Mouse (Mus musculus): ENCODE data around the gene Osr1. TPM values are rescaled to one million over a fixed set of nuclear protein-coding genes. Genes with fewer than 3 reads are reported as not detected.
A peak's percentile ranks its signal among the peaks of the same experiment; 100 is the strongest.

Gene Osr1
- total RNA-seq, 2 experiments from 2014 or later, result 2.3 to 3.6 TPM

DNA sequence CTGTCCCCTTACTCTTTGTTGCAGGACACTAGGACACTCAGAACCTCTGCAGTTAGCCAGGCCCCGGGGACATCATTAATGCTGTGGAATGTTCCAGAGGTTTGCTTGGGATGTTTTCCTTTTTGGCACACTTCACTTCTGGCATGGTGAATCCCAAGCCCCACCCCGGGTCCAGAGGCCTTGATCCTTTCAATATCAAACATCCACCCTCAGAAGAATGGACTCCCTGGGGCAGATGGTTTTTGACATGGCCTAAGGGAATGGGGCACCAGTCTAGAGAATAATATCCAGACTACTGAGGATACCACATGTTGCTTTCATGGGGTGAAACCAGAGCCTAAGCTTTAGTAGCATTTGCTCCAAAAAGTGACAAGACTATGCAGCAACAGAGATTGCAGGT lies 13.5 kb downstream of the Osr1 start:
- intact Hi-C loops (cut with DNase I), result no loop called here
- no peak for DNase-seq (ENCODE audit: low spot score in 2 of 2)

DNA sequence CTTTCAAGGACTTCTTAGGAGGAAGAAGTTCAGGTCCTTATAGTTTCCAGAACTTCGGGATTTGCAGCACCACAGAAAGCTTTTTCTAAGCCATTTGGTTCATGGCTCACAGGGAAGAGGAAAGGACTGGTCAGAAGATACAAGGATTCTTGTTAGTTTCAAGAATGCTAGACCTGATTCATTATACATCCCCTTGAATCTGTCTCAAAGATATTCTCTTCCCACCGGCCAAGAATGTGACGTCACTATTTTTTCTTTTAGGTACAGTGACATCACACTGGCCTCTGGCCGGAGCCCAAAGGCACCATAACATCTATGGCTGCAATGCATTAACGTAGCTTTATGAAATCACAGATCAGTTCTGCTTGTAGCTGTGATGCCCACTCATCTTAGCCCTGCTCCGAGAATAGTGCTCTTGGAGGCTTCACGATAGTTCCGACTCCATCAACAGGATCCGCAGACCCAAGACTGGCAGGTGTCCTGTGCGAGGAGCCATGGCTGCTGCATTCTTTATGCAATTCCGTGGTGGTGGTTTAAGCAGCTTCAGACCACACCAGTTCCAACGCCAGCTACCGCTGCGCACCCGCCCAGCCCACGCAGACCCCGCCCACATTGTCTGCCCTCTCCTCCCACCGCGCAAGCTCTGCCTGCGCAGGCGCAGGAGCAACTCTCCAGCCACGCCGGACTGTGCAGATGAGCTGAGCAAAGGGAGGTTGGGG lies 14.6 kb downstream of the Osr1 start:
- intact Hi-C loops (cut with DNase I), result no loop called here
- DNase-seq (ENCODE audit: low spot score in 2 of 2), result peak in 1 of 2 experiments; percentile 36

DNA sequence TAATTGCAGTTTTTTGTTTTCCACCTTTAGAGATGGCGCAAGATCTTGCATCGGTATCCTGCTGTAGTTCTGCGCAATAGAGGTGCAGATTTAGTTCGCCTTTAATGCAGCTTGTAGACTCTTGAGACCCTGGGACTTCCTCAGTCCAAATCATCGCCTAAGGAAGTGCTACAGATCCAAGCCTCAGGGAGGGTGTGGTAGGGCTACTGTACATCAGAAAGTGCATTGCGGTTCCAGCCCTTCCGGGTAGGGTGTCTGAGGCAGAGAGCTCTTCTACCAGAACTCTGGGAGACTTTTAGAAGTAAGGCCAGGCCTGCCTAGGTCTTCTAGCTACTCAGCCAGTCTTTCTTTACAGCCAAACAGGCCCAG lies 15.2 kb downstream of the Osr1 start:
- no peak for DNase-seq (ENCODE audit: low spot score in 2 of 2)

DNA sequence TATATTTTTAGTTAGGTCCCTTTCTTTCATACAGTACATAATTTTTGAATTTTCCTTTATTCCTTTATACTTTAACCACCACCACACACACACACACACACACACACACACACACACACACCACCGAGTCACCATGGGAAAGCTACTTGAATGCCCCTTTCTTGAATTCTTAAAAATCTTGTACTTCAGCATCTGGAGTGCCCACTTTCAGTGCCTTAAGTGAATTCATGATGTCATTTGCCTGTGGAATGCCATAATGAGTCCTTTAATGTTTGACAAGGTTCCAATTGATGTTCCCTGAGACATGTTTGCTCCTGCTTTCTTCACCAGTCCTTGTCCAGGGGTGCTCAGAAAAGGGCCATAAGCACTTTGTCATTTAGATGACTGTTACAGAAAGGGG lies 17.8 kb downstream of the Osr1 start:
- no peak for DNase-seq (ENCODE audit: low spot score in 2 of 2)
- intact Hi-C loops (cut with DNase I), result no loop called here

More for the DNA sequence above, 15.2 kb downstream of the Osr1 start:
- intact Hi-C loops (cut with DNase I), result no loop called here

DNA sequence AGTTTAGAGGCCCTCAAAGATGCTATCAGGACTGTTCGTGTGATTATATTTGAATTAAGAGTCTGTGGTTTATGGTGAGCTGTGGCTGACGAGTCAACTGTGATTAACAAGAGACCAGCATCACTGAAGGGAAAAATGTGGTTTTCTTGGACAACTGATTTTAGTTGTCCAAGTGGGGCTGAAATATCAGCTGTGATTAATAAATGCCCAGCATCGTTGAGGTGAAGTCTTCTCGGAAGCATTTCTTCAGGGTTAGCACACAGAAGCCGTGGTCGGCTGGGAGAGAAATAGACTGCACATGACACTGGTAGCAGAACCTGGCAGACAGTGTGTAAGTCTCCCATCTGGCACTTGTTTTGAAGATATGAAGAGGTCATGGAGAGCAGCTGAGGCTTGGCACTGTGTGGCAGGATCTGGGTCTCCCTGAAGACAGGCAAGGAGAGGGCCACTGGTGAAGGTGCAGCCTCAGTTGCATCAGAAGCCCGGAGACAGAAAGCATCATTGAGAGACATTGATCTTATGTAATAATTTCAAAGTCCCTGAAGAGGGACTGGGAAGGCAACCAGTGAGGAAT lies 19.7 kb downstream of the Osr1 start:
- no peak for DNase-seq (ENCODE audit: low spot score in 2 of 2)
- intact Hi-C loops (cut with DNase I), result no loop called here

DNA sequence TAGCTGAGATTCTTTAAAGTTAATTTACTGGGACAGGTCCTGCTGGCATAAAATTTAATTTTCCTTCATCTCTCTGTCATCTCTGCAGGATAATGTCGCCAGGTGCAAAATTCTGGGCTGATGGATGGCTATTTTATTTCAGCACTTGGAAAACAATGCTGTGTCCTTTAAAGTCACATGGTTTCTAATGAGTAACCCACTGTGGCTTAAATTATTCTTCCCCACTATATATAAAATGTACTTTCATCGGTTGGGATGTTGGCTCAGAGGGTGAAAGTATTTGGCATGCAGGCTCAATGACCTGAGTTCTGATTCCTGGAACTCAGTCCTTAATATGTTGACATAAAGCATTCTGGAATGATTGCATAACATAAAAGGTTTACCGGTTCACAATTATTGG lies 21.2 kb downstream of the Osr1 start:
- intact Hi-C loops (cut with DNase I), result no loop called here
- DNase-seq (ENCODE audit: low spot score in 2 of 2), result no peak

DNA sequence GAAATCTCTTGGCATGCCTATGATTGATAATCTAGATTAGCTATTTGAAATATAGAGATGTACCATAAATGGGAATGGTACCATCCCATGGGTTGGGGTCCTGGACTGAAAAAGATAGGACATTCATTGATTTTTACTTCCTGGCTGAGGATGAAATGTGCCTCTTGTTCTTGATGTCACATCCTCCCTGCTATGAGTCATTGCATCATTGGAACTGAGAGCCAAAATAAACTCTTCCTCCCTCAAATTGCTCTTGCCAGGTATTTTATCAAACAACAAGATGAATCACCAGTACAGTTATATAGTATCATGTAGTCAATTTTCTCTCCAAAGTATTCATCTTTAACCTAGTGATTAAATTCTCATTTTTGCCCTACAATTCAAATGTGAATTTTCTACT lies 28.3 kb downstream of the Osr1 start:
- intact Hi-C loops (cut with DNase I), result no loop called here
- DNase-seq (ENCODE audit: low spot score in 2 of 2), result no peak
